Mouse (Mus musculus) heart, embryonic 10.5 days (tissue): ENCODE measurements around the gene Chit1. TPM values are rescaled to one million over a fixed set of nuclear protein-coding genes. Genes with fewer than 3 reads are reported as not detected.

Source experiments
- polyA plus RNA-seq: library from polyadenylated mRNA; unstranded; fragments of >200 nt; fragmentation: Nextera tagmentation; extraction: Ambion mirVana; gene quantifications from 2 replicates; pipeline ENCODE4 v1.2.1, GENCODE M21; 2016

Chit1 gene
- polyA plus RNA-seq, 1 experiment from 2014 or later: 2.0 TPM

Other genes starting within 250 kb of the Chit1 start
- gene Optc, start 203.2 kb upstream of the Chit1 start, polyA plus RNA-seq: 0.16 and 0.69 TPM in 2 replicates
- 0.16 and 0.31 TPM in 2 replicates for gene Prelp, start 189.8 kb upstream of the Chit1 start, polyA plus RNA-seq
- 9.5 and 11.2 TPM in 2 replicates for gene Fmod, start 74.0 kb upstream of the Chit1 start, polyA plus RNA-seq
- gene Btg2, start 32.1 kb upstream of the Chit1 start, polyA plus RNA-seq: 26.1 and 34.2 TPM in 2 replicates
- gene Chil1, start 70.9 kb downstream of the Chit1 start, polyA plus RNA-seq: 0.87 and 1.1 TPM in 2 replicates
- 0.33 and 0.43 TPM in 2 replicates for gene Mybph, start 82.2 kb downstream of the Chit1 start, polyA plus RNA-seq
- 8.0 and 8.1 TPM in 2 replicates for gene Adora1, start 124.2 kb downstream of the Chit1 start, polyA plus RNA-seq
- 0.86 and 2.3 TPM in 2 replicates for gene Myog, start 178.7 kb downstream of the Chit1 start, polyA plus RNA-seq
- 8.5 and 16.0 TPM in 2 replicates for gene Ppfia4, start 221.7 kb downstream of the Chit1 start, polyA plus RNA-seq